Mouse (Mus musculus): ENCODE measurements around the gene Dnaaf2. TPM values are rescaled to one million over a fixed set of nuclear protein-coding genes. Genes with fewer than 3 reads are reported as not detected.

Gene Dnaaf2
- 1.9 and 2.8 TPM in 2 replicates for polyA plus RNA-seq (2011; ENCODE audit: insufficient read length, low read depth, missing spikeins)

DNA sequence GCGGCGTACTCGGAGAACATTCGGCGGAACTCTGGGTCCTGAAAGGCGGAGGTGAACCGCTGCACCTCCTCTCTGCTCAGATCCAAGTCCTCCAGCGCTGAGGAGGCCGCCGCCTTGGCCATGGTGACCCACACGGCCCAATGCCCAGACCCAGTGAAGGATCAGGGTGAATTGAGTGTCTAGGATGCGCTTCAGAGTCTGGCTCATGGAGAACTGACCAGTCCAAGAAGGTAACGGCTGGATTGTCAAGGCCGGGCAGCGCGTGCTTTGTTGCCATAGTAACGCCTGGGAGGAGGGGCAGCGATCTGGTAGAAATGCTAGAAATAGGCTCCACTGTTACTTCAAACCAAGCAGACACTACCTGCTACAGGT, at the start of gene Dnaaf2:
Gene Dnaaf2, minus strand, starts transcription at position 266 of the 372 bp plus-strand sequence.
- TF ChIP-seq CTCF (IDR thresholded peaks at IDR 0.05; ENCODE audit: borderline replicate concordance, insufficient read depth, low read length): no peak
- Histone ChIP-seq H3K27ac (ENCODE audit: insufficient read depth, low read length) (peak within 1 kb of the TSS; percentile 77), H3K4me1 (ENCODE audit: control insufficient read depth, insufficient read depth, low read length) (peaks cover 5% of the 10 kb centered on the region), H3K4me3 (ENCODE audit: insufficient read depth, low read length) (peak within 1 kb of the TSS; percentile 59)

- TF ChIP-seq CTCF (IDR thresholded peaks at IDR 0.05; ENCODE audit: borderline replicate concordance, insufficient read depth, low read length) (no peak), POLR2A (IDR thresholded peaks at IDR 0.05; ENCODE audit: low read depth, low read length) (peak; percentile 97)
- Histone ChIP-seq H3K27ac (ENCODE audit: insufficient read depth, low read length) (peak overlapping the region; percentile 6), H3K4me3 (ENCODE audit: insufficient read depth, low read length) (peak overlapping the region; percentile 69), H3K4me1 (ENCODE audit: control insufficient read depth, insufficient read depth, low read length) (no peaks in the 10 kb centered on the region; the same call in none of the 2 replicates)
These were observed 43.7 kb upstream of the Dnaaf2 start for GRCm38 (mm10) chr12:69241771-69242431.

GRCm38 (mm10) chr12:69241405-69241770, 43.2 kb upstream of the Dnaaf2 start:
- Histone ChIP-seq H3K27ac (ENCODE audit: insufficient read depth, low read length) (peak overlapping the region; percentile 6), H3K4me3 (ENCODE audit: insufficient read depth, low read length) (peak overlapping the region; percentile 69), H3K4me1 (ENCODE audit: control insufficient read depth, insufficient read depth, low read length) (no peaks in the 10 kb centered on the region; the same call in none of the 2 replicates)
- no peak for TF ChIP-seq POLR2A (IDR thresholded peaks at IDR 0.05; ENCODE audit: low read depth, low read length)
- TF ChIP-seq CTCF (IDR thresholded peaks at IDR 0.05; ENCODE audit: borderline replicate concordance, insufficient read depth, low read length): no peak

- H3K4me1 ChIP-seq (ENCODE audit: control insufficient read depth, insufficient read depth, low read length): no peaks in the 10 kb centered on the region; the same call in none of the 2 replicates
- TF ChIP-seq CTCF (IDR thresholded peaks at IDR 0.05; ENCODE audit: borderline replicate concordance, insufficient read depth, low read length): no peak
- no peak for TF ChIP-seq POLR2A (IDR thresholded peaks at IDR 0.05; ENCODE audit: low read depth, low read length)
- H3K4me3 ChIP-seq (ENCODE audit: insufficient read depth, low read length): peak within 1 kb of the TSS; percentile 69
- peak within 1 kb of the TSS; percentile 6 for H3K27ac ChIP-seq (ENCODE audit: insufficient read depth, low read length)
These were observed 42.6 kb upstream of the Dnaaf2 start, which contains the start of gene Klhdc1 for GRCm38 (mm10) chr12:69240876-69241275. TSS of gene Klhdc1 (plus strand) at chr12:69241176.

DNA sequence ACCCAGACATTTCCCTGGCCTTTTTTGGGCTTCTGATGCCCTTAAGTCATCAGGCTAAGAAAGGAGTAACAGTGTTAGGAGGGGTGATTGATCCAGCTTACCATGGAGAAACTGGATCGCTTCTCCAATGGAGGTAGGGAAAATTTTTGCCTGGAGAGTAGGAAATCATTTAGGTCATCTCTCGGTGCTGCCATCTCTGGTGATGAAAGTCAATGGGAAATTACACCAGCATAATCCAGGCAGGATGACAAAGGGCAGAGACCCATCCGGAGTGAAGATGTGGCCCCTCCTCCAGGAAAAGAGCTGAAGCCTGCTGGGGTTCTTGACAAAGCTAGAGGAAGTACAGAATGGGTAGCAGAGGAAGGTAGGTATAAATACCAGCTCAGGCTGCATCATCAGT, 40.1 kb upstream of the Dnaaf2 start:
- Histone ChIP-seq H3K4me1 (ENCODE audit: control insufficient read depth, insufficient read depth, low read length) (no peaks in the 10 kb centered on the region; the same call in none of the 2 replicates), H3K27ac (ENCODE audit: insufficient read depth, low read length) (no peak overlapping the region), H3K4me3 (ENCODE audit: insufficient read depth, low read length) (no peak overlapping the region)
- no peak for TF ChIP-seq CTCF (IDR thresholded peaks at IDR 0.05; ENCODE audit: borderline replicate concordance, insufficient read depth, low read length)
- TF ChIP-seq POLR2A (IDR thresholded peaks at IDR 0.05; ENCODE audit: low read depth, low read length): no peak

DNA sequence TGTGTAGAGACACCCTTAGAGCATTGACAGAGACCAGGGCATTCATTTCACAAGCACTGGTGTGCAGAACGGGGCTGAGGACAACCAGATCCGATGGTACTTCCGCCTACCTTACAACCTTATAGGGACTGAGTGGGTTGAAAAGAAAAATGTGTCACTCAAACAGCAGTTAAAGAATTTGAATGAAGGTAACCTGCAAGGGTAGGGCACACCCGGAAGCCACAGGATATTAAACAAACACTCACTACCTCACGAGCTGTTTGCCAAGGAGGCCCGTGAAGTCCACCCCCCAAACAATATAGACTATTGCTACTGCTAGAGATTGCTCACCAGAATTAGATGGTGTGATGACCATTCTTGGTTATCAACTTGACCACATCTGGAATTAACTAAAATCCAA, 37.6 kb upstream of the Dnaaf2 start:
- Histone ChIP-seq H3K27ac (ENCODE audit: insufficient read depth, low read length) (peak overlapping the region; percentile 44; the same call in 1 of the 2 replicates), H3K4me3 (ENCODE audit: insufficient read depth, low read length) (no peak overlapping the region), H3K4me1 (ENCODE audit: control insufficient read depth, insufficient read depth, low read length) (no peaks in the 10 kb centered on the region; the same call in none of the 2 replicates)
- no peak for TF ChIP-seq POLR2A (IDR thresholded peaks at IDR 0.05; ENCODE audit: low read depth, low read length)
- no peak for TF ChIP-seq CTCF (IDR thresholded peaks at IDR 0.05; ENCODE audit: borderline replicate concordance, insufficient read depth, low read length)

DNA sequence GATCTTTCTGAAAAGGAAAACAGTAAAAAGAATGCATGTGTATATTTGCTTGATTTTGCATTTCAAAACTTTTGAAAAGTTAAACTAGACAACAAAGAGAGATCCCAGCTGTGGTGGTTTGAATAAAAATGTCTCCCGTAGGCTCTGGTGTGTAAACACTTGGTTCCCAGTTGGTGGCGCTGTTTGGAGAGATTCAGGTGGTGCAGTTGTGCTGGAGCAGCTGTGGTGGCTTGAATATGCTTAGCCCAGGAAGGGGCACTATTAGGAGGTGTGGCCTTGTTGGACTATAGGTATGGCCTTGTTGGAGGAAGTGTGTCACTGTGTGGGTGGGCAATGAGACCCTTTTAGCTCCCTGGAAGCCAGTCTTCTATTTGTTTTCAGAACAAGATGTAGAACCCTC, 31.0 kb upstream of the Dnaaf2 start:
- Histone ChIP-seq H3K4me3 (ENCODE audit: insufficient read depth, low read length) (no peak overlapping the region), H3K27ac (ENCODE audit: insufficient read depth, low read length) (no peak overlapping the region), H3K4me1 (ENCODE audit: control insufficient read depth, insufficient read depth, low read length) (no peaks in the 10 kb centered on the region)
- TF ChIP-seq POLR2A (IDR thresholded peaks at IDR 0.05; ENCODE audit: low read depth, low read length) (no peak), CTCF (IDR thresholded peaks at IDR 0.05; ENCODE audit: borderline replicate concordance, insufficient read depth, low read length) (no peak)

GRCm38 (mm10) chr12:69227776-69228466, 29.7 kb upstream of the Dnaaf2 start, which contains the start of gene Pole2:
TSS of gene Pole2 (minus strand) at chr12:69228195.
- peak within 1 kb of the TSS; percentile 80 for H3K27ac ChIP-seq (ENCODE audit: insufficient read depth, low read length)
- H3K4me3 ChIP-seq (ENCODE audit: insufficient read depth, low read length): peak within 1 kb of the TSS; percentile 62
- TF ChIP-seq CTCF (IDR thresholded peaks at IDR 0.05; ENCODE audit: borderline replicate concordance, insufficient read depth, low read length) (no peak), POLR2A (IDR thresholded peaks at IDR 0.05; ENCODE audit: low read depth, low read length) (peak; percentile 42)
- H3K4me1 ChIP-seq (ENCODE audit: control insufficient read depth, insufficient read depth, low read length): no peaks in the 10 kb centered on the region

DNA sequence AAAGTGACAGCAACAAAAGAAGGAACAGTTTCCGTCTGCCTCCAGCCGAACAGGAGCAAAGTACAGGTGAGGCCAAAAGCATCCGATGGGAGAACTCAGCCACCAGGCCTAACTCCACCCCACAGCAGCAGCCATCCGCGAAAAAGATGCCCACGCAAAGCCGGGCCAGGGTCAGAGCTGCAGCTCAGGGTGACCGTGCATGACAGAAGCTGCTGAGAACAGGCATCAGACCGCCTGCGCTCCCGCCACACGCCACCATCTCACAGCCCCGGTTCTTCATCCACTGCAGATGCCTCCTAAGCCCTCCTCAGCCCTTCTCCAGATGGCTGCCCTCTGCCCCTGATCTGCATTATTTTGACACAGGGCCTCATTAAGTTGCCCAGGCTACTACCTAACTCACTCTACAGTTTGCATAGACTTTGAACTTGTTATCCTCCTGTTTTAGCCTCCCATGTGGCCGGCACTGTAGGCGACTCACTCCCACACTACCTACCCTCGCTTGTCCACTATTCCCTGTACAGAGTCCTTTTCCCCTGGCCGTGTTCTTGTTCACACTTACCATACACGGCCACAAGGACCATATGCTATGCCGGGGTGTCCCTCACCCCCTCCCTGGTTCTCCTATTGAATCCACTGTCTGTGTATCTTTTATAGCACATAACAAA, 22.5 kb upstream of the Dnaaf2 start:
- TF ChIP-seq CTCF (IDR thresholded peaks at IDR 0.05; ENCODE audit: borderline replicate concordance, insufficient read depth, low read length) (no peak), POLR2A (IDR thresholded peaks at IDR 0.05; ENCODE audit: low read depth, low read length) (no peak)
- Histone ChIP-seq H3K4me1 (ENCODE audit: control insufficient read depth, insufficient read depth, low read length) (no peaks in the 10 kb centered on the region), H3K4me3 (ENCODE audit: insufficient read depth, low read length) (no peak overlapping the region), H3K27ac (ENCODE audit: insufficient read depth, low read length) (no peak overlapping the region)

Data from embryonic fibroblast, embryonic 13.5 days (primary cell).